Mouse (Mus musculus) embryo, embryonic 10 days (tissue): ENCODE results near the gene Hoxd12.

Source experiments
- DNase-seq: peaks from one replicate; pipeline ENCODE4 v3.0.0-alpha.2; 2015; ENCODE audit warnings: low spot score

Hoxd12 gene

DNA sequence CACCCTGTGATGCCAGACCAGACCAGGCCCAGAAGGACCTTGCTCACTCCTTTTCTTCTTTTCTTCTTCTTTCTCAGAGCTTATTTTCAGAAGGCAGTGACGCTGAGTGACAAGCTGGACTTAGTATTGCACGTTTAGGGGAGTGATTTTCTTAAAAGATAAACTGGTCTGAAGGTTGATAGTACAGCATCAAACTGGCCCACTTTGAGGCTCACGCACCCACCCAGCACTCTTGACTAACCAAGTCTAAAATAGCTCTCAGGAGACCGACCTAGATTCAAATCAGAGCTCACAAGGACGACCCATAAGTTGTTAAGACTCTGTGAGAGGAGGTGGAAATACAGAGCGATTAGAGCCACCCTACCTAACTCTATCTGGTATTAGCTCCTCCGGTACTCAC, 8.4 kb upstream of the Hoxd12 start:
- no peak for DNase-seq

DNA sequence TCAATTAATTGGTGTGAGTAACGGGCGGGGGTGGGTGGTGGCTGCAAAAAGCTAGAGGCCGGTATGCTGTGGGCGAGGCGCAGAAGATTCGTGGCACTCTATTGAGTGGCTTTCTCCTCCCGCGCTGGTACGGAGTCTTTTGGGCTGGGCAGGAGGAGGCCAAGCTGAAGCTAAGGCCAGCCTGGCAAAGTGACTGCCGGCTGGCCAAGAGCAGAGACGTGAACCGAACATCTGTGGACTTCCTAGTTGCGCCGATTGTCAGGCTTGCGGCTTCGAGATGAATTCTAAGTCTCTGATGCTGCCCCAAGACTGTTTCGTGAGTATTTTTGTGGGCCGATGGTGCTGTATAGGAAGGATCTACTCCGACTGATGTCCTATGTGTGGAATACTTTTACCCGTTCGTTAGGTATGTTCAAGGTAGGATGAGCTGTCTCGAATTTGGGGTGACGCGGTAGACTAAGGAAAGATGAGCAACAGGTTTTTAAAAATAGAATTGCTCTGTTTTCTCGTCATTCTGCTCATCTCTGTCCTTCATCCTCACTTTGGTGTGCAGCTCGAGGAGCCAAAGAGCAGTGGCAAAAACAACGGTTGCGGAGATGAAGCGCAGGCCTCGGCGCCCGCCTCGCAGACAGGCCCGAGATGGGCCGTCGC, 7.5 kb upstream of the Hoxd12 start:
- DNase-seq, result no peak

DNA sequence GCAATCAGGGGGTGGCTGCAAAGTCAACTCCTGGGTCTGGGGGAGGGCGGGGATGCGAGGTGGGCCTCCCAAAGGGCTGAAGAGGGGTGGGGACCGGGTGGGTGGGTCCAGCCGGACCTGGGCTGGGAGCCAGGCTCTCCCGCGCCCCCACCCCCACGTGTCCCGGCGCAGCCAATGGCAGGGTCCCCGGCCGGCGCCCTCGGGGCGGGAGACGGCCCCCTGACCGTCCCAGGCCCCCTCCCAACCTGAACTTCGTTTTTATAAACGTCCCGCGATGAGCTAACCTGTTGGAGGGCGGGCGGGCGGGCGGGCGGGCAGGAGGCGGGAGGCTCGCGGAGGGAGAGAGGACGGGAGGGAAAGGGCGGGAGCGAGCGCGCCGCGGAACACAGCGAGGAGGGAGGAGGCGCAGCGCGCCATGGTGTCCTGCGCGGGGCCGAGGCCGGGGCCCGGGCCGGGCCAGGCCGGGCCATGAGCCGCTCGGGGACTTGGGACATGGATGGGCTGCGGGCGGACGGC, 6.9 kb upstream of the Hoxd12 start, which contains the start of gene Hoxd13:
Hoxd13 (plus strand) TSS at position 469 of the 516 bp plus-strand sequence.
- peak; percentile 57 for DNase-seq

DNA sequence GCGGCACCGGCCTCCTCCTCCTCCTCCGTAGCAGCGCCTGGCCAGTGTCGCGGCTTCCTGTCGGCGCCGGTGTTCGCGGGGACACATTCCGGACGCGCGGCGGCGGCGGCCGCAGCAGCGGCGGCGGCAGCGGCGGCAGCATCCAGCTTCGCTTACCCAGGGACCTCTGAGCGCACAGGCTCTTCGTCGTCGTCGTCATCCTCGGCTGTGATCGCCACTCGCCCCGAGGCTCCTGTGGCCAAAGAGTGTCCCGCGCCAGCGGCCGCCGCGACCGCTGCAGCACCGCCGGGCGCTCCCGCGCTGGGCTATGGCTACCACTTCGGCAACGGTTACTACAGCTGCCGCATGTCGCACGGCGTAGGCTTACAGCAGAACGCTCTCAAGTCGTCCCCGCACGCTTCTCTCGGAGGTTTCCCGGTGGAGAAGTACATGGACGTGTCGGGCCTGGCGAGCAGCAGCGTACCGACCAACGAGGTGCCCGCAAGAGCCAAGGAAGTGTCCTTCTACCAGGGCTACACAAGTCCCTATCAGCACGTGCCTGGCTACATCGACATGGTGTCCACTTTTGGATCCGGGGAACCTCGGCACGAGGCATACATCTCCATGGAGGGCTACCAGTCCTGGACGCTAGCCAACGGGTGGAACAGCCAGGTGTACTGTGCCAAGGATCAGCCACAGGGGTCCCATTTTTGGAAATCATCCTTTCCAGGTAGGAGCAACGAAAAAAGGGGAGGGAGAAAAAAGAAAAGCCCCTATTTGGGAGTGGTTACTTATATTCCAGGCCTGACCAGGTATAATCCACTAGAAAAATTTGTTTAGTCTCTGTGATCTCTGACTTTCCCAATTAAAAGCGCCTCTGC, 6.2 kb upstream of the Hoxd12 start:
- peak; percentile 57 for DNase-seq

DNA sequence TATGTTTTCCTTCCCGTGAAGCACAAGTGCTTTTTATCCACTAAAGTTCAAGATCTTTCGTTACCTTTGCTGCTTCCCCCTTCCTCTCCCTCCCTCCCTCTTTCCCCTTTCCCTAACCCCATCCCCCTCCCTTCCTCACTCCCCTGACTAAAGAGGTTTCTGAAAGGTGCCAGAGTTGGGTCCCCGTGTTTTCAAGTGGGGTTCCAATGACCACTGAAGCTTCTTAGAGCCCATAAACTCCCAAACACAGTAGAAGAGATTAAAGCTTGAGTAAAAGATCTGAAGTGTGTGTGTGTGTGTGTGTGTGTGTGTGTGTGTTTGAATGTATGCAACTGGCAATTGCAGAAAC, 5.6 kb upstream of the Hoxd12 start:
- DNase-seq, result no peak

DNA sequence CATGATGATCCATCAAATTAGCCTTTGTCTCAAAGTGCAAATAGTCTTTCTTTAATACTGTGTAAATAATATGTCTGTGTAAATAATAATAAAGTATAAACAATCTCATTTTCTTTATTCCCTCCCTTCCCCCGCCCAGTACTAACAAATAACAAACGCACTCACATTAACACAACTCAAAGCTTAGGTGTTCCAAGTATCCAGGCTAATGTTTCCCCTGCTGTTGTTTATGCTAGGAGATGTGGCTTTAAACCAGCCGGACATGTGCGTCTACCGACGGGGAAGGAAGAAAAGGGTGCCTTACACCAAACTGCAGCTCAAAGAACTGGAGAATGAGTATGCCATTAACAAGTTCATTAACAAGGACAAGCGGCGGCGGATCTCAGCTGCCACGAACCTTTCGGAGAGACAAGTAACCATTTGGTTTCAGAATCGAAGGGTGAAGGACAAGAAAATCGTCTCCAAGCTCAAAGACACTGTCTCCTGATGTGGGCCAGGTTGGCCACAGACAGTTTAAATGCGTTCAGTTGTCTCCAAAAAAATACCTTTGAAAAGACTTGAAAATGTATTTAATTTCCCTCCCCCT, 5.1 kb upstream of the Hoxd12 start:
- DNase-seq, result no peak

DNA sequence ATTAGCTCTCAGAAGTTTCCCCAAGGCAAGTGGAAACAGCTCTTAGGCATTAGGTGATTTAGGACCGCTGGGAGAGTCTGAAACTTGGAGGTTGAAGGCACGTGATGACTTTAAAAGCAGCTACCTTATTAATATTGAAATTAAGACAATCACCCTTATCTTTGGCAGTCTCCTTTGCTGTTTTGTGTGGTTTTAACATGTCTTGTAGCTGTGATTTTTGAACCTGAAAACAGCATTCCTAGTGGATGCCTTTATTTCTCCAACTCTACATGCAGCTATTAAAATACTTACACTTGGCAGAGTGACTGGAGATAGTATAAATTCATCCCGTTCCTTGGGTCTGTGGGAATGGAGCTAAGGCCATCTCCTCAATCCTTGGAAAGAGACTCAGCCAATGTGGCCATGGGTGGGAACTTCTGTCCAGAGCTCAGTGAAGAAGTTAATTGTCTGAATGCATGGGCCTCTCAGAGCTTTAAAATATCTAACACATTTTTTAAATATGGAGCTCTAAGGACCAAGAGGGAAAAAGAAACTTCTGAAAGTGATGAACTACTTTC, 4.1 kb upstream of the Hoxd12 start:
- no peak for DNase-seq

DNA sequence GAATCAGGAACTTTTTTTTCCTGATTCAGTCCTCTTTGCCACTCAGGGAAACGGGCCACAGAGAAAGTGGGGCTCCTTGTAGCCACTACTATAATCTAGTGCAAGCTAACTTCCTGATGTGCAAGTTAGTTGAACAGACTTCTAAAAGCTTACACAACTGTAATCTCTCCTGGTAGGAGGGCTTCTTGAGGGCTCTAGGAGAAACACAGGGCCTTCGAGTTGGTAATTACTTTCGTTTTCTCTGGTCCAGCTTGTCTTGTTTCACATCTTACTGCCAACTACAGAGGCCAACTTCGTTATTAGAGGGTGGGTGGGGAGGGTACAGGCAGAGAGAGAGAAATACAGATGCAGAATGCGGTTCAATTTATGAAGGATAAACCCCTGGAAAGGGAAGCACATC, 3.0 kb upstream of the Hoxd12 start:
- DNase-seq, result no peak

DNA sequence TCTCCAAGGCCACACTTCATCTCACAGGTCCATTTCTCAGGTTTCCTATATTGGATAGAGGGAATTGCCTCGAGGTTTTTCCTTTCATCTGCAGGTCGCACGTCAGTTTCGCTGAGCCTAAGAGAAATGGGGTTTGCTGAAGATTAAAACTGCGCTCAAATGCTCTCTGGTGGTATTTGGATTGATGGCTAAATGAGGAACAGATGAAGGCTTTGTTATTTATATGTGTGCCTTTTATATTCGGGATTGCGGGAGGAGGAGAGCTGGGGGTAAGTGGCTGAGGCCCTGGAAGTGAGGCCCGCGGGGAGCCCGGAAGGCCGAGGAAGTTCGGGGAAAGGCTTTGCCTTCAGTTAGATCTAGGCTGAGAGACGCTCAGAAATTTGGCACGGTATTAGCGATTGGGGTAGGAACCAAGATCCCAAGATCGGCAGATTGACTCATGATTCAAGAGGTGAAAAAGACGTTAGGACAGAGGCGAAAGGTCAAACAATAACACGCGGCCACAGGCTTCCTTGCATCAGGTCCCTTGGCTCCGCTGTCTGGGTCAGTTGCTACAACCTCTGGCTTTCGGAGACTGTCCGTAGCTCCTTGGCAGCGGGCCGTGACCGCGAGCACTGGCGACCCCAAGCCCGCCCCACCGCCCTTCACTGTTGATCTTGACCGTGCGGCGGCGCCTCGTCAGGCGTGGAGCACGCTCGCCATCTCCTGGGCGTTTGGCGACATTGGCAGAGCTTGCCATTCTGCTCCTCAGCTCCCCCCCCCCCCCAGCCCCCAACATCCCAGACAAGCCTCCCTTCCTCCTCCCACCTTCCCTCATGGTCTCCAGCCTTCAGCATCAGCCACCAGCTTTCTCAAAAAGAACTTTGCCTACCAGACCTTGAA, 2.1 kb upstream of the Hoxd12 start:
- DNase-seq, result peak; percentile 89

DNA sequence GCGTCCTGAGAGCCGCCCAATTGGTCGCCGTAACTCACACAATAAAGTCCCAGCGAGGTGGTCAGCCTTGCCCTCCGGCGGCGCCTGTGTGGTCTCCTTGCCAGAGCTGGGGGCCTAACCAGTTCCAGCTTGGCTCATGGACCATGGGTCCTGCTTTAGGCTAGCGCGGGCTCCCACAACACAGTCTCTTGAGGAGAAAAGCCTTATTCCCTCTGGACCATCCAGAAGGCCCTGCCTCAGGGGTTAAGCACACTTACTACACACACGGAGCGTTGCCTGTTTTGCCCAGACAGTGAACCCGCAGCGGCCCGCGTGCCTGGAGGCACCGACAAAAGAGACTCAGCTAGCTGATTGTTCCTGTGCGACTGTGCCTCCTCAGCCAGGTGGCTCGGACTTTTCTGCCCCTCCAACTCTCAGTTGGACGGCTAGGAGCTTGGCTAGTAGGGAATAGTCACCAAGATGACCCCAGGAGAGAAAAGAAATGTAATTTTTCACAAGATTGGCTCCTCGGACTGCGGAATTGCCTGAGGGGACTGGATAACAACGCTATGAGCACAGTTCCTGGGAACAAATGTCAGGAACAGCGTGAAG, 883 bp upstream of the Hoxd12 start:
- no peak for DNase-seq

DNA sequence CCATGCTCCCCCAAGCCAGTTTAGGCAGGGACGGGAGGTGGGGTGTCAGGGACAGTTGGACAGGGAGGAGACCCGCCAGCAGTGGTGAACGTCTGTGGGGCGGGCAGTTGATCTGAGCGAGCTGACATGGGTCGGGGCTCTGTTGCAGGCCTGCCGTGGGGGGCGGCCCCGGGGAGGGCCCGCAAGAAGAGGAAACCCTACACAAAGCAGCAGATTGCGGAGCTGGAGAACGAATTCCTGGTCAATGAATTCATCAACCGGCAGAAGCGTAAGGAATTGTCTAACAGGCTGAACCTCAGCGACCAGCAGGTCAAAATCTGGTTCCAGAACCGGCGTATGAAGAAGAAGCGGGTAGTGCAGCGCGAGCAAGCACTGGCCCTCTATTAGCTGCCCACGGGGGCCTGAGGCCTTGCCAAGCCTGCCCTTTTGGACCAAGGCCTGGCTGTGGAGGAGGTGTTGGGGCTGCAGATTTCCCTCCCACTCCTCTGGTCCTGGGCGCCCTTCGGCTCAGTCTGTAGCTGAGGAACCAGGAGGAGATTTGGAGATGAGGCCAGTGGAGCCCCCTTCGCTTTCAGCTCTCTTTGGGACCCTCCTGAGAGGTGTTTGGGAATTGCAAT, 961 bp downstream of the Hoxd12 start:
- no peak for DNase-seq

DNA sequence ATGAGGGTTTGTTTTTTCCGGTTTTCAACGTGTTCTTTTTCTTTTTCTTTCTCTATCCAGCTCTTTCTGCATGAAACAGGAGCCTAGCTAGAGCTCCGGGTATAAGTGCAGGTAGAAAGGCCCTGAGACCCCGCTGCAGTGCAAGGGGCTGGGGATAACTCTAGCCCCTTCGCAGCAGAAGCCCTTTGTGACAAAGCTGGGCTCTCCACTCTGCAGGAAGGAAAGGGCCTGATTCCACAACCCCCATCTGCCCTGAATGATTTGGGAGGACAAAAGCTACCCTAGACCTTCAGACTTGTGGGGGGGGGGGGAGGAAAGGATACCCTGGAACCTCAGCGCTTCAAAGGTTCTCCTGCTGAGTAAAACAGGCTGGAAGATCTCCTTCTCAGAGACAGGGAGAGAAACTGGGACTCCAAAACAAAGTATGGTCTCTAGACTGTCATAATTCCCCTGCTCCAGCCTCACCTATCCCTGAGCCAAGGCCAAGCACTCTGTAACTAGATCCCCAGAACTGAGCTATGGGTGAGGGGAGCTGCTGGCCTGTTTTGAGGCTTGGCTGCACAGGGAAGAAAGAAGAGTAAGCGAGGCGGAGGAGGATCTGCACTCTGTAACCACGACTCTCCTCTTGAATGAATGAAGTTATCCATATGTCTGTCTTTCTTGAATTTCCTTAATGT, 1.7 kb downstream of the Hoxd12 start:
- no peak for DNase-seq

DNA sequence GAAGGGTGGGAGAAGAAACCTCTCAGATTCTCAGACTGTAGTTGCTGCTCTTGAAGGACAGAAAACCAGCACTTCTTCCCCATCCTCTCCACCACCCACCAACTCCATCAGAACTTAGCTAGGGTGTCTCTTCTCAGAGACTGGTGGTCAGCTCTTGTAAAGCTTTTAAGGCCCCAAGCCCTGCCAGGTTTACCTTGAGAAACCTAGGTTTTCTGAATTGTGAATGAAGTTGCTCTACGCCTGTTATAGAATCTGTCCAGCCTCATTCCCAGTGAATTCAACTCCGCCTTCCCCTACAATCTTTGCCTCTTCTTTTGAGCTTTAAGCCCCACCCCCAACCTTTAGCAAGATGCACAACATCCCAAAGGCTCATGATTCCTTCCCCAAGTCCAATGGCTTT, 2.3 kb downstream of the Hoxd12 start:
- no peak for DNase-seq

DNA sequence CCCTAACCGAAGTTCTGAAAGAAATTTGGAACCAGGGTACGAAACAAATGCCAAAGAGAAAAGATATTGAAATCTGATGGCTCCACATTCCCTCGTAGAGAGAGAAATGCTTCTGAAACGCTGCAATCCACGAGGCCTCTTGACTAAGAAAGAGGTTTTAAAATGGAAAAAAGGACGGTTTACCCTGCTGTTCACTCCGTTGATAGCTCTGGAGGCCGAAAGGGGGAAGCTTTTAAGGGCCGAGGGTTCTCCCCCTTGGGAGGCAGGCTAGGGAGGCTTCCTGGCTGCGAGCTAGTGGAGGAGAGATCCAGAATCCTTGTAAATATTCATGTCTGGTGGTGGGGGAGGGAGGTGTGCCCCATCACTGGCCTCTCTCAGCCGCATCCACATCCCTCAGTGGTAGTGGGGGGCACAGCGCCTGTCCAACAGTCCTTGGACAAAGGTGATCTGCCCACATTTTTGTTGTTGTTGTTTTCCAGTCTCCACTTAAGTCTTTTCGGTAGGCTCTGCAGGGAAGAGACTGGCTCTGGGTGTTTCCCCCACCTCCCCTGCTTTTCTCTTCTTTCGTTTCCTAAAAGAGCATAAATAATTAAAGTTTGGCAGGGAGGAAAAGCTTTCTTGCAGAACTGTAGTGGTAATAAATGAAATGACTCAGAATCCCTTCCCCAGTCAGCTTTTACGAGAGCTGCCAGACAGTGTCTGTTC, 4.2 kb downstream of the Hoxd12 start, which contains the start of gene Hoxd11:
Hoxd11 (plus strand) TSS at position 667 of the 705 bp plus-strand sequence.
- DNase-seq, result no peak

DNA sequence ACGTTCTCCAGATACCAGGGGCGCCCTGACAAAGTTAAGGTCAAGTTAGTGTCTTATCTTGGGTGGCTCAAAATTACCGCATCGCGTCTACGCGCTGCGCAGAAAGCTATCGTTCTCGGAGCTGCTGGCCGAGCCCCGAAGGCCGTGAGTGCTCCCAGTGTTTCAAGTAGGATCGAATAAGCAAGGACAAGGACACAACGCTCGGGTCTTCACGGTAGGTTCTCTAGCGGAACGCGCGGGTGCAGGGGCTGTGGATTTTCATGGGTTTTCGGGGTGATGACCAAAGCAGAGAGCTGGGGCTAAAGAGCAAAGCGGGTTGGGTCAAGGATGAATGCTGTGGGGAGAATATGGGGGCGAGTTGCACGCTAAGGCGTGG, 4.8 kb downstream of the Hoxd12 start:
- no peak for DNase-seq

DNA sequence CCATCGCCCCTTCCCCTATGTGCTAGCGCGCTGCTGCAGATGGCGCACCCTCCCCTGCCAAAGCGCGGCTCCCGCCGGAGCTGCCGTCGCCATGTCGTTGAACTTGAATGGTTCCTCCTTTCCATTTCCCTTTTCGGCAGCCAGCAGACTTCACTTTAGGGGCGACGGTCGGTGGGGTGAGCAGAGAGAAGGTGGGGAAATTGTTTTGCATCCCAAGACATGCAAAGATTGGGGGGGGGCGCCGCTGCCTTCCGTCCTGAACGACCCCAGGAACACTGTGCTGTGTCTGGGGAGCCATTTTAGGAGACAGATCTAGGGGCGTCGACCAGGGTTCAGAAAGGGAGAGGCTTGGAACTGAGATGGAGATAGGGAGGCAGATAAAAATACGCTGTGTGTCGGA, 5.2 kb downstream of the Hoxd12 start:
- DNase-seq, result no peak

DNA sequence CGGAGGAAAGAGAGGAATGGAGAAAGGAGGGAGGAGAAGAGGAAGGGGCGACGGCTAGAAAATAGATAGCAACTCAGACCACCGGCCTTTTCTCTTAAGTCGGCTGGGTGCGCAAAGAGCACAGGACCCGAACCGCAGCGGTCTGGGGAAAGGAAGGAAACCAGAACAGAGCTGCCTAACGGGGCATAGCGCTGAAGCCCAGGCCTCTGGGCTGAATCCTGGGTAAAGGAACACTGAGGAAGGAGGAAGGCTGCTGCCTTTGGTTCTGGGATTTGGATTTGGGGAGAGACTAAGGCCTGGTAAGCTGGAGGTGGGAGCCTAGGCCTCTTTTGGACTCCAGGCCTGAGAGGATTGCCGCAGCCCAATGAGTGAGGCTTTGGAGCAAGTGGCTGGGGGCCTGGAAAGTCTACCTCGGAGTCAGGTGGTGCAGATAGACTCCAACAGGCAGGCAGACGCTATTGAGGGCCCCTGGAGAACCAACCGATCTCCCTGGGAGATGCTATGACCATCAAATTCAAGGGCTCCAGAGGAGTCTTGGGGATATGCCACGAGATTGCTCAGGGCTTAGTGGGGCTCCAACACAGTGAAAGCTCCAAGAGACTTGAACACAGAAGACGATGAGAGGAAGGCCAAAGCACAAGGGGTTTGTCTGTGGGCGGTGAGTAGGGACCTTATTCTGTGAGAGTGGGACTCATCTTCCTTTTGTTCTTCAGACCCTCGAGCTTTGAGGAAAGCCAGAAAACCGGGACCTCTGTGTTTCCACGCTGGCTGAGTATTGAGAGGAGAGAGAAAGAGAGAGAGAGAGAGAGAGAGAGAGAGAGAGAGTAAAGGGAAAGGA, 6.0 kb downstream of the Hoxd12 start:
- no peak for DNase-seq
